Mouse (Mus musculus) heart, adult 2 months (tissue): ENCODE measurements around the gene Plekha5.

Experiments used
- CTCF ChIP-seq: fragments of 200-600 bp; IDR thresholded peaks from 2 replicates; pipeline ENCODE4 v1.8.1; 2022; ENCODE audit warnings: antibody characterized with exemption, mild to moderate bottlenecking, moderate library complexity
- EP300 ChIP-seq: fragments of 200-500 bp; IDR thresholded peaks from 2 replicates; pipeline ENCODE4 v1.6.1; 2011; ENCODE audit warnings: low read depth, low read length, control low read depth; ENCODE audit not compliant: insufficient read depth

GRCm38 (mm10) chr6:140396687-140397086 is 27.2 kb upstream of the Plekha5 start:
- TF ChIP-seq CTCF (no peak), EP300 (no peak)
